Mouse (Mus musculus) lung, postnatal 0 days (tissue): ENCODE measurements around the gene Cacng3. TPM values are rescaled to one million over a fixed set of nuclear protein-coding genes. Genes with fewer than 3 reads are reported as not detected.

ENCODE experiments used
- ATAC-seq: fragments of 200-750 bp; cut with Nextera tagmentation; 2 replicates; pipeline ENCODE4 v1.8.0; 2017; ENCODE audit warnings: moderate library complexity
- DNase-seq: peaks from one replicate; pipeline ENCODE4 v3.0.0-alpha.2; 2016; ENCODE audit warnings: low spot score
- H3K27ac ChIP-seq: fragments of 300-500 bp; sonication (generic); 2 replicates; pipeline ENCODE4 v1.5.1; 2014; ENCODE audit warnings: antibody characterized with exemption, mild to moderate bottlenecking, low read length, mixed read lengths
- H3K27me3 ChIP-seq: fragments of 300-500 bp; sonication (generic); replicated peaks from 2 replicates; pipeline ENCODE4 v1.6.1; 2014; ENCODE audit warnings: low read length, mixed read lengths; ENCODE audit not compliant: insufficient read depth
- H3K36me3 ChIP-seq: fragments of 300-500 bp; sonication (generic); 2 replicates; pipeline ENCODE4 v1.6.1; 2014; ENCODE audit warnings: low read length, mixed read lengths; ENCODE audit not compliant: insufficient read depth
- H3K4me1 ChIP-seq: fragments of 300-500 bp; sonication (generic); 2 replicates; pipeline ENCODE4 v1.6.1; 2014; ENCODE audit warnings: antibody characterized with exemption, low read depth, low read length, mixed read lengths; ENCODE audit not compliant: insufficient read depth
- H3K4me2 ChIP-seq: fragments of 300-500 bp; sonication (generic); replicated peaks from 2 replicates; pipeline ENCODE4 v1.6.1; 2014; ENCODE audit warnings: low read depth, mild to moderate bottlenecking, low read length, moderate library complexity, mixed read lengths
- H3K4me3 ChIP-seq: fragments of 300-500 bp; sonication (generic); 2 replicates; pipeline ENCODE4 v1.5.1; 2014; ENCODE audit warnings: low read depth, low read length
- H3K9ac ChIP-seq: fragments of 300-500 bp; sonication (generic); replicated peaks from 2 replicates; pipeline ENCODE4 v1.6.1; 2014; ENCODE audit warnings: low read depth, mild to moderate bottlenecking
- H3K9me3 ChIP-seq: fragments of 300-500 bp; sonication (generic); 2 replicates; pipeline ENCODE4 v1.6.1; 2016; ENCODE audit warnings: low read length, mixed read lengths
- CTCF ChIP-seq: IDR thresholded peaks from 2 replicates; pipeline ENCODE4 v1.5.1; 2016; ENCODE audit warnings: antibody characterized with exemption, mild to moderate bottlenecking
- EP300 ChIP-seq: IDR thresholded peaks from 2 replicates; pipeline ENCODE4 v1.6.1; 2016; ENCODE audit warnings: antibody characterized with exemption, mild to moderate bottlenecking, control low read depth
- WGBS: fragments of 180-500 bp; shearing (Covaris S2); extraction: QIAGEN DNeasy Blood & Tissue Kit; methylation state at CpG from one replicate; pipeline ENCODE4 v1.1.7; 2014; 5-methylcytosine and 5-hydroxymethylcytosine counted together
- polyA plus RNA-seq: library from polyadenylated mRNA; unstranded; fragments of >200 nt; fragmentation: Nextera tagmentation; extraction: Ambion mirVana; gene quantifications from 2 replicates; pipeline ENCODE4 v1.2.1, GENCODE M21; 2015

The Cacng3 gene
- polyA plus RNA-seq, 1 experiment from 2014 or later, result not detected

- ATAC-seq, result peak; percentile 38; the same call in 1 of the 2 replicates
- H3K4me2 ChIP-seq, result no peak overlapping the region
Observed at GRCm38 (mm10) chr7:122803839-122804496, 133.7 kb downstream of the Cacng3 start.

GRCm38 (mm10) chr7:122806531-122806930 is 136.2 kb downstream of the Cacng3 start:
- no peak overlapping the region for H3K4me3 ChIP-seq
- DNase-seq (no peak), ATAC-seq (no peak)
- H3K27me3 ChIP-seq, result no peaks in the 10 kb centered on the region
- no peak overlapping the region for H3K4me2 ChIP-seq
- no peak overlapping the region for H3K27ac ChIP-seq
- no peak overlapping the region for H3K9ac ChIP-seq
- TF ChIP-seq EP300 (no peak), CTCF (no peak)
- H3K36me3 ChIP-seq, result no peaks in the 10 kb centered on the region
- WGBS, result 62% methylated on average over 5 of the region's 5 CpGs
- H3K4me1 ChIP-seq, result peaks cover 2% of the 10 kb centered on the region; the same call in 1 of the 2 replicates
- H3K9me3 ChIP-seq, result no peaks in the 10 kb centered on the region

More at GRCm38 (mm10) chr7:122803839-122804496, 133.7 kb downstream of the Cacng3 start:
- no peaks in the 10 kb centered on the region for H3K27me3 ChIP-seq
- no peak overlapping the region for H3K4me3 ChIP-seq
- 42% methylated on average over 9 of the region's 9 CpGs for WGBS
- no peak overlapping the region for H3K9ac ChIP-seq
- no peak for TF ChIP-seq CTCF
- TF ChIP-seq EP300, result no peak
- peaks cover 2% of the 10 kb centered on the region; the same call in 1 of the 2 replicates for H3K4me1 ChIP-seq
- no peaks in the 10 kb centered on the region for H3K36me3 ChIP-seq
- H3K9me3 ChIP-seq, result no peaks in the 10 kb centered on the region
- H3K27ac ChIP-seq, result no peak overlapping the region
- peak; percentile 63 for DNase-seq

- no peak for ATAC-seq
- Histone ChIP-seq H3K27me3 (no peaks in the 10 kb centered on the region), H3K36me3 (no peaks in the 10 kb centered on the region), H3K27ac (no peak overlapping the region), H3K9me3 (no peaks in the 10 kb centered on the region), H3K4me3 (no peak overlapping the region), H3K4me1 (no peaks in the 10 kb centered on the region), H3K4me2 (no peak overlapping the region), H3K9ac (no peak overlapping the region)
- DNase-seq, result no peak
- TF ChIP-seq CTCF (no peak), EP300 (no peak)
- WGBS, result 42% methylated on average over 1 of the region's 1 CpGs
Observed at GRCm38 (mm10) chr7:122813724-122814123, 143.4 kb downstream of the Cacng3 start.

GRCm38 (mm10) chr7:122817565-122817964 is 147.3 kb downstream of the Cacng3 start:
- no peak for TF ChIP-seq CTCF
- no peak for TF ChIP-seq EP300
- Histone ChIP-seq H3K4me3 (no peak overlapping the region), H3K27me3 (no peaks in the 10 kb centered on the region), H3K9ac (no peak overlapping the region), H3K4me2 (no peak overlapping the region), H3K27ac (no peak overlapping the region), H3K4me1 (no peaks in the 10 kb centered on the region), H3K9me3 (no peaks in the 10 kb centered on the region), H3K36me3 (no peaks in the 10 kb centered on the region)
- ATAC-seq, result no peak
- 83% methylated on average over 7 of the region's 7 CpGs for WGBS
- DNase-seq, result no peak
